Mouse (Mus musculus): ENCODE results near the gene Setd1b. TPM values are rescaled to one million over a fixed set of nuclear protein-coding genes. Genes with fewer than 3 reads are reported as not detected.
"Not testable (repeated sequence)": the region's sequence is repeated elsewhere in the genome, so short reads cannot be mapped to it uniquely, and the experiment has no call there.

The Setd1b gene
- total RNA-seq, 2 experiments from 2014 or later, result 7.7 to 13.0 TPM

DNA sequence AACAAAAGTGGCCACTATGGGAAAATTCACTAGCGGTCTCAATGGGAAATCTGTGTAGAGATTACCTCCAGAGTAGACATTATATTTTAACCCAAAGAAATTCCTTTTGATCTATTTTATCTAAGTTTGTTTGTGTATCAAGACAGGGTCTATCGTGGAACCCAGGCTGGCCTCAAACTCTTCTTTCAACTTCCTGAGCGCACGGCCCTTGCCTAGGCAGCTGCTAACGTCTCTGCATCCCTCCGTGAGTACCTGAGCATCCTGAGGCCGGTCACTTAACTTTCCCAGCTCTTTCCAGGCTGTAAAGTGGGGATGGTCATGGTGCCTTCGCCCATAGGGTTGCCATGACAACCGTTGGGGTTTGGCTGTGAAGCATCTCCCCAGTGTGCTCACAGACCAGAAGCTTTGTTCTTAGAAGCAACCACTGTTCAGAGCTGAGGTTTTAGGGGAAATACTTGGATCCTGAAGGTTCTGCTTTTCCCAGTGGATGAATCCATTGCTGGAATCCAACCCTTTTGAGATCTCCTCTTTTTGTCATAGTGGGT is 50.7 kb downstream of the Setd1b start:
- intact Hi-C loops (cut with DNase I), result no loop called here
- no peak for DNase-seq

DNA sequence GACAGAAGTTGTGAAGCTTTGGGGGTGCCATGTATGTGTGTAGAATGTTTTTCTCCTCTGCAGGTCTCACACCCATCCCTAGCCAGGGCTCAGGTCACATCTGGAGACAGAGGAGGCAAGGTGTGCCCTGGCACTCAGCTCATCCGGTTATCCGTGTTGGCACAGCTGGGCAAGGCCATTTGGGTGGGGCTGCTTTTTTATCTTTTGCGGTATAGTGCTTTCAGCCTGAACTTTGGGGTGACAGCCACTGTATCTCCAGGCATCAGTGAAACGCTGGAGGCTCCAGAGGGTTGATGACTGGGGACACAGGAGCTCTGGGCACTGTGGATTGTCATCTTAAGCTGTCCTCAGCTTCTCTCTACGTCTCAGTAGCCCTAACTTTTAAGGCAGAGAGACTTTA is 51.4 kb downstream of the Setd1b start:
- no peak for DNase-seq
- intact Hi-C loops (cut with DNase I), result no loop called here

DNA sequence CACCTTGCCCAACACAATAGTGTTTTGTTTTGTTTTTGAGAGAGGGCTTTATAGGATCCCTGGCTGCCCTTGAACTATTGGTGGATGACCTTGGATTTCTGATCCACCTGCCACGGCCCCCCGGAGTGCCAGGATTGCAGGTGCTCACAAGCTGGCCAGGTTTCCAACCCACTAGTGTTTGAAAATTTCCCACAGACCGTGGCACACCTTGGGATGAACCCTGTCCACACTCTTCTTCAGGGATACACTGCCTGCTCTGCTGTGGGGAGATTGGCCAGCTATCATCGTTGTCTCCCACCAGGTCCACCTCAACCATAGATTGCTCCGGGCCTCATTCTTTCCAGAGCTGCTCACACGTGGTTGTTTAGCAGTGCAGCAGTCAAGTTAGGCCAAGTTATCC is 52.9 kb downstream of the Setd1b start:
- DNase-seq, result no peak
- intact Hi-C loops (cut with DNase I), result no loop called here

DNA sequence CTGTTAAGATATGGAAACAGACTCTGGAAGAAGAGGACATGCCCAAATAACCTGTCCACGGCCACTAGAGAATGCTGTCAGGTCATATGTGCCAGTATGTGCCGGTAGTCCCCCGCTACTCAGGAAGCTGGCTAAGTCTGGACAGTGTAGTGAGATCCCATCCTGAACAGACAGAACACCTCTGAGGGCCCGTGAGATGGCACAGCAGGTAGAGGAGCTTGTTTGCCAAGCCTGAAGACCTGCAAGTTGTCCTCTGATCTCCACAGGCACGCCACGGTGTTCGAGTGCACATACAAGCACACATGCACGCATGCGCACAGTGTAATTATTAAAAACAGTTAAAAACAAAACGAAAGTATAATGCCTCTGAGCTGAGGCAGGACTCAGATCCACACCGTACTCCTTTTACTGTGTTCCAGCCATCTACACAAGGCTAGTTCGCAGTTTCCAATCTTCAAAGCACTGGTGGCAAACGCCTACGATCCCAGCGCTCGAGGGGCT is 53.6 kb downstream of the Setd1b start:
- intact Hi-C loops (cut with DNase I), result no loop called here

DNA sequence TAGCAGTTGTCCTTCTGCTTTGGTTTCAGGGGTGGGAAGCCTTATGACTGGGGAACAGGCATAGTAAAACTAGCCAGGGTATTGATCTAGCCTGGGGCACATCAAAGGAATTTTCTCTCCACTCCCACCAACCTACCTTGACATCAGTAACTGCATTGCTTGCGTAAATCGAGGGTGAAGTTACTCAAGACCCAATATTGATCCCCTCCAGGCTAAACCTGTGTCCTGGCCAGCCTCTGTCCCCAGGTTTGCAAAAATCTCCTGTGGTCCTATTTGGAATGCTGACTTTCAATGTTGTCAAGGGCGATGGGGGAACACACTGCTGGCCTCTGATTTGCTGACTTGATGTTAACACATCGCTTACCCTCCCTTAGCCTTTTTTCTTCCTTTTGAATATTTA is 54.8 kb downstream of the Setd1b start:
- intact Hi-C loops (cut with DNase I), result no loop called here
- no peak for DNase-seq

More for the DNA sequence above, 53.6 kb downstream of the Setd1b start:
- DNase-seq, result no peak

DNA sequence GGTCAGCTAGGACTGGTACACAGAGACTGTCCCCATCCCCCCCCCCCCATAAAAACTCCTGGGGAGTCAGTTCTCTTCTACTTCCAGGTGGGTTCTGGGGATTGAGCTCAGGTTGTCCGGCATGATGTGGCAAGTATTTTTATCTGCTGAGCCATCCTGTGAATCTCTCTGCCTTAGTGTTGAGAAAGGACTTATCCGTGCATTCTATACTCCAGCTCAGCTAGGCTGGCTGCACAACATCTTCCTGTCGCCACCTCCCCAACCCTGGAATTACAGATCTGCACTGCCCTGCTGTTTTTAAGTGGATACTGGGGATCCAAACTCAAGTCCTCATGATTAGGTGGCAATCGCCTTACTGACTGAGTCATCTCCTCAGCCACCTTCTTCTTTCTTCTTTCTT is 56.5 kb downstream of the Setd1b start:
- DNase-seq, result no peak
- intact Hi-C loops (cut with DNase I), result no loop called here

DNA sequence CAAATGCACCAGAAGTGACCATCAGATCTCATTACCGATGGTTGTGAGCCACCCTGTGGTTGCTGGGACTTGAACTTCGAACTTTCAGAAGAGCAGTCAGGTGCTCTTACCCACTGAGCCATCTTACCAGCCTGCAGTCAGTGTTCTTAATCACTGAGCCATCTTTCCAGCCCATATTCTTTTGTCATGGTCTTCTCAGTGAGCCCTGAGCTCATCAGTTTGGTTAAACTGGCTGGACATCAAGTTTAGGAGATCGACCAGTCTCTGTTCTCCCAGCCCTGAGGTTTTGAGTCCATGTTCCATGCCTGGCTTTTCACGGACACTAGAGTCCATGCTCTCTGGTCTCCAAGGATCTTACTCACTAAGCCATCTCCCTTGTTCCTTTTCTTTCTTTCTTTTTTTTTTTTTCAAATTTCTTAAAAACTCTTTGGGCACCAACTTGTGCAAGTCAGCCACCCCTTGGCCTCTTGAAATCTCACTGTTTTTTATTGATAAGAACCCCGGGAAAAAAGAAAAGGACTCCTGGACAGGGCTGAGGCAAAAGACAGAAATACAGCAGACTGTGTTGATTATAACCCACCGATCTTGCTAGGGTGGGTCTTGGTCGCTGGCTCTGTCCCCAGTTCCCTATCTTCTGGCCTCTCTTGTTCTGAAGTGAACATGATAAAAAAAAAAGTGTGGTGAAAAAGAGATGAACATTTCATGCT is 59.0 kb downstream of the Setd1b start:
- DNase-seq; intact Hi-C loops (cut with DNase I): not testable (repeated sequence)

DNA sequence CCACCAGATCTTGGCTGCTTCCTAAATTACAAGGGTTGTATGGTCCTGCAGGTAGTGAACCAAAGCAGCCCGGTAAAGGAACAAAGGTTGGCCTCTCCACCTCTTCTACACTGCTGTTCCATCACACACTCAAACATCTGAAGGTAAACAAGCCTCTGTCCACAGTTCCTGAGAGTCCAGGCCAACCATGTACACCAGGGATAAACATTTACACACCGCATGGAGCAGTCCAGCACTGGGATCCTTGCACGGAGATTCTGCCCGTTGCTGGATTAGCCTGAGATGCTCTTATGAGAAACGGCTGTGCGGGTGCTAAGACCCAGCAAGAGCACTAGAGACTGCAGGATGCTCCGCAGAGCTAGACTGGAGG is 59.5 kb downstream of the Setd1b start:
- DNase-seq, result no peak
- intact Hi-C loops (cut with DNase I), result no loop called here

DNA sequence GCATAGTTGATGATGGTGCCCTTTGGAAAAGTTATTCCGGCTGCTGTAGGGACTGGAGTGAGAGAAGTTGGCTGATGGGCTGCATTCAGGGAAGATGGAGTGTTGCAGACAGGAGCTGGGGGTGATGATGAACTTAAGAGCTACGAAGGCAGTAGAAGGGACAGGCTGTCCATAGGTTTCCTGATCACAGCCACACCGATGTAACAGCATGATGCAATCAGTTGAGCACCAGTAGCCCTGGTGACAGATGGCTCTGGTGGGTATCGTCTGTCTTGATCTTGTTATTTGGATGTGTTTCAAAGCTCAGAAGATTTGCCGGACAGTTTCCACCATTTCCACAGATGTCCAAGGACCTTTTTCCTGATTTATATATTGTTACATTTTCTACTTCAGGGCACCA is 60.0 kb downstream of the Setd1b start:
- intact Hi-C loops (cut with DNase I), result no loop called here
- no peak for DNase-seq

DNA sequence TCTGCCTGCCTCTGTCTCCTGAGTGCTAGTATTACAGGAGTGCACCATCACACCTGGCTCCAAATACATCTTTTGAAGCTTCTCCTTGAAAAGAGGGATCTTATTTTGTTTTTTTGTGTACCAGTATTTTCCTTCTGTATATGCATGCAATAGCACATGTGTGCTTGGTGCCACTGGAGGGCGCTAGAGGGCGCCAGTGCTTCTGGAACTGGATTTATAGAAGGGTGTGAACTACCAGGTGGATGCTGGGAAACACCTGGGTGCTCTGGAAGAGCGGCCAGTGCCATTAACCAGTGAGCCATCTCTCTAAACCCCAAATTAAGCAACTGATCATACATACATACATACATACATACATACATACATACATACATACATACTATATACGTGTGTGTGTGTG is 60.8 kb downstream of the Setd1b start:
- intact Hi-C loops (cut with DNase I); DNase-seq: not testable (repeated sequence)

DNA sequence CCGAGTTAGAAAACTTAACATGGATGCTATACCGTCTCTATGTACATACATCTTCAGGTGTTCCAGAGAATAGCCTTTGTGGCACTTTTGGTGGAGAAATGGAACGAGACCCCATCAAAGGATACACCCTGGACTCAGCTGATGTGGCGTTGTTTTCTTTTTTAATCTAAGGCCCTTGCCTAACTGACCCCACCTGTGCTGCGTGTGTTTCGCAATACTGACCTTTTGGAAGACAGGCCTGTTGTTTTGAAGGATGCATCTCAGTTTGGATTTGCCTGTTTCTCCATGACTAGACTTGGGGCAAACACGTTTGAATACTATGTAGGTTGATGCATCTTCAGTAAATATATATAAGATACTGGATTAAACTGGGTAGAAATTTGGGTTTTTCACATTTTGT is 61.6 kb downstream of the Setd1b start:
- intact Hi-C loops (cut with DNase I), result not testable (repeated sequence)

More for the DNA sequence above, 61.6 kb downstream of the Setd1b start:
- DNase-seq, result not testable (repeated sequence)

Other genes with a start within 250 kb of the Setd1b start
- 10 to 100 TPM; 10.0 to 11.2 TPM for gene Kdm2b, start 152.4 kb upstream of the Setd1b start, total RNA-seq (2021)
- gene Orai1, start 127.1 kb upstream of the Setd1b start, total RNA-seq (2021), result 10 to 100 TPM; 35.9 to 39.1 TPM
- not detected for gene Morn3, start 95.2 kb upstream of the Setd1b start, total RNA-seq (2021)
- gene Tmem120b, start 73.8 kb upstream of the Setd1b start, total RNA-seq (2021), result 10 to 100 TPM; 18.9 to 19.0 TPM
- gene Rhof, start 9.5 kb upstream of the Setd1b start, total RNA-seq (2021), result under 1 TPM; 0.15 to 0.38 TPM
- gene Psmd9, start 27.2 kb downstream of the Setd1b start, total RNA-seq (2021), result 10 to 100 TPM; 13.0 to 15.7 TPM
- under 1 TPM in 1 of 2 experiments, not detected in 1; 0.79 TPM for gene Hpd, start 40.5 kb downstream of the Setd1b start, total RNA-seq (2021)
- 1 to 10 TPM in 1 of 2 experiments, under 1 TPM in 1; 0.87 to 2.2 TPM for gene Wdr66, start 109.9 kb downstream of the Setd1b start, total RNA-seq (2021)
- 10 to 100 TPM in 1 of 2 experiments, 1 to 10 TPM in 1; 6.6 to 10.7 TPM for gene Bcl7a, start 201.6 kb downstream of the Setd1b start, total RNA-seq (2021)

Measured in gastrocnemius, postnatal 36 days (tissue).